Mouse (Mus musculus) c-Kit-positive CD71-positive TER-119-positive erythroid progenitor cells, embryonic 14.5 days (primary cell): ENCODE data around the gene Stk40.
A peak's percentile ranks its signal among the peaks of the same experiment; 100 is the strongest.
"Not testable (repeated sequence)": the region's sequence is repeated elsewhere in the genome, so short reads cannot be mapped to it uniquely, and the experiment has no call there.

Experiments
- DNase-seq: peaks from one replicate; pipeline ENCODE4 v3.0.0-alpha.2; 2013; ENCODE audit warnings: low spot score

Gene Stk40

GRCm38 (mm10) chr4:126155183-126155582 lies 51.4 kb downstream of the Stk40 start:
- DNase-seq: no peak

- DNase-seq: no peak
Measured at GRCm38 (mm10) chr4:126155869-126156268, 52.1 kb downstream of the Stk40 start.

DNA sequence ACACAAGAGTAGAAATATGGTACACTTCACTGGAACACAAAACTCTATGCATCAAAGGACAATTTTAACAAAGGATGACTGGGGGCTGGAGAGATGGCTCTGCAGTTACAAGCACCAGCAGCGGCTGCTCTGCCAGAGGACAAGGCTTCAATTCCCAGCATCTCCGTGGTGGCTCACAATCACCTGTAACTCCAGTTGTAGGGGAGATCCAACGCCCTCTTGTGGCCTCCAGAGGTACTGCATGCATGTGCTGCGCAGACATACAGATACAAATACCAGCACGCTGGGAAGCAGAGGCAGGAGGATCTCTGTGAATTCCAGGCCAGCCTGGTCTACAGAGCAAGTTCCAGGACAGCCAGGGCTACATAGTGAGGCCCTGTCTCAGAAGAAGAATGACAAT lies 52.9 kb downstream of the Stk40 start:
- DNase-seq: peak; percentile 37

DNA sequence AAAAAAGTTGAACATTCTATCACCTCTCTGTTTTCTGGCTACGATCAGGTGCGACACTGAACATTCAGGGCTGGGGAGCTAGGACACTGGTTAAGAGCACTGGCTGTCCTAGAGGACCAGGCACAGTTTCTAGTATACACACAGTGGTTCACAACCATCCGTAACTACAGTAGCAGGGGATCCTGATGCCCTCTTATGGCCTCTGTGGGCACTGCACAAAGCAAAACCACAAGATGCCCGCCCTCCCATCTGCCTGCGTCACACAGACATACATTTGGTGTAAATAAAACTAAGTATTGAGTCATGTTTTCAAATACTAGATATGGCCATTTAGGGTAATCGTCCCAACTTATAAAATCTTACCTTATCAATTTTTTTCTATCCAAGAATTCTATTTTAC lies 53.8 kb downstream of the Stk40 start:
- peak; percentile 25 for DNase-seq

GRCm38 (mm10) chr4:126159455-126159854 lies 55.7 kb downstream of the Stk40 start:
- no peak for DNase-seq

GRCm38 (mm10) chr4:126160981-126161380 lies 57.2 kb downstream of the Stk40 start:
- no peak for DNase-seq

DNA sequence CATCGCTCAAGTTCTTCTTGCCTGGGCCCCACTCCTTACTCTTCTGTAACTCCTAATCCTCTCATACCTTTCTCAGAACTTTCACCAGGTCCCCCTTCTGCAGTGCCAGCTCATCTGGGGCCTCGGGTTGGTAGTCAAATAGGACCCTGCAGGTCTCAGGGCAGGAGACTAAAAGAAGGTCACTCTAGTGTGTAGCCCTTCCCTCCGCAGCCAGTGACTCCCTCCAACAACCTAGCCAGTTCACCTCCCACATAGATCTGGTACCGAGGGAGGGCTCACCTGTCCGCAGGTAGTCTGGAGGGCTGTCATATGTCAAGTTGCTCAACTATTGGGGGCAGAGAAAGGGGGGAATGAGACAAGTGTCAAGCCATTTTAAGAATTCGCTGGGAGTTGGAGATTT lies 57.7 kb downstream of the Stk40 start:
- DNase-seq: no peak

GRCm38 (mm10) chr4:126161986-126162385 lies 58.2 kb downstream of the Stk40 start:
- DNase-seq: no peak

GRCm38 (mm10) chr4:126162544-126163066 lies 58.8 kb downstream of the Stk40 start:
- DNase-seq: peak; percentile 71

DNA sequence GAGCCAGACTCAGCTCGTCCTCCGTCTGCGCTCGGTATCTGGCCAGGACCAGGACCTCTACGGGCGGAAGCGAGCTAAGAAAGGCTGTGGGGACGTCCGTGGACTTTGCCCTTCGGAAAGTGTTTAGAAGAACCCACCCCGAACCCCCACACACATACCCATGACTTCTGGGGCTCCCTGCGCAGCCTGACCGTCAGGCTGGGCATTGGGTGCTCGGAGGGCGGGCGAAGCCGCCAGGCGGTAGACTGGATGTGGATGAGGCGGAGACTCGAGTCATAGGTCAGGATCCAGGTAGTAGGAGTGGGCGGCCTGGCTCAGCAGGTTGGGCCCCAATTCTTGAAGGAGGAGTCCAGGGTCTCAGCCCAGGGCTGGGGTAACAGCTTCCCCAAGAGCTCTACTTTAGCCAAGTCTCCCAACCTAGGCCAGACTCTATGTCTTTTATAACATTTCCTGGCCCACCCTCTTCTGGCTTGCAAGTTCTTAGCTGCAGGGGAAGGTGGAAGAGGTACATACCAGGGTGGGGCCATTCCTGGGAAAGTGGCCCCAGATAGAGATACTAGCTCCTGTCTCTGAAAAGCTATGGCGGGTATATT lies 59.4 kb downstream of the Stk40 start, which contains the start of gene Sh3d21:
Gene Sh3d21 (minus strand): TSS at position 425 of the 593 bp plus-strand sequence.
- peak; percentile 22 for DNase-seq

DNA sequence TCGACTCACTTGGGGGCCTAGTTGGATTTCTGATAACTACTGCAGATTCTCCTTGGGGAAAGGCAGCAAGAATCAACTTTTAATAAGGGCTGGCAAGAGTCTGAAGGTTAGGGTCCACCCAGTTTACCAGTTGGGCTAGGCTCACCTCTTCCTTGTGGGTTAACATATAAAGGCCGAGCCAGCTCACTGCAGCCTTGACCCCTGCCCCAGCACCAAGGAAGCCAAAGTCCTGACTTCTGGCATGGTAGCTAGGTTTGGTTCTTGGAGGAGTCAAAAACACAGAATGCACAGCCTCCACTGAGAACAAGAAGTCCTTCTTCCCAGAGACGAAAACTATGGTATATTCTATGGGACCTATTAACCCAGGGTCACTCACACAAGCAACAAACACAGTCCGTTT lies 59.9 kb downstream of the Stk40 start:
- no peak for DNase-seq

- not testable (repeated sequence) for DNase-seq
Measured at GRCm38 (mm10) chr4:126165092-126165491, 61.3 kb downstream of the Stk40 start.

DNA sequence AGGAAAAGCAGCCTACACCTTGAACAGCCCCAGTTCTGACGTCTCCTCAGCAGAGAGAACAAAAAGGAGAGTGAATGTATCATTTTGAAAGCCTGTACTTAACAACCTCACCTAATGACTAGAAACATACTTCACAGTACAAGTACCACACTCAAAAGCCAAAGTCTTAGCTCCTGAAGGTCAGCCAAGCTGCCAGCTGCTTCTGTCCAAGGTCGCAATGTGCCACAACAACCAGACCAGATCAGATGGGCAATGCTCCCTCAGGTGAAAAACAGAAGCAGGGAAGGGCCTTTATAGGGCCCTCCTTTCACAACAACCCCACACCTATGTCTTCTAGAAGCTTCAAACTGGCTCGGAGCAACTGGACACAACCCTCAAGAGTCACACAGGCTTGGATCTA lies 62.3 kb downstream of the Stk40 start:
- no peak for DNase-seq

GRCm38 (mm10) chr4:126168851-126169250 lies 65.1 kb downstream of the Stk40 start:
- no peak for DNase-seq

DNA sequence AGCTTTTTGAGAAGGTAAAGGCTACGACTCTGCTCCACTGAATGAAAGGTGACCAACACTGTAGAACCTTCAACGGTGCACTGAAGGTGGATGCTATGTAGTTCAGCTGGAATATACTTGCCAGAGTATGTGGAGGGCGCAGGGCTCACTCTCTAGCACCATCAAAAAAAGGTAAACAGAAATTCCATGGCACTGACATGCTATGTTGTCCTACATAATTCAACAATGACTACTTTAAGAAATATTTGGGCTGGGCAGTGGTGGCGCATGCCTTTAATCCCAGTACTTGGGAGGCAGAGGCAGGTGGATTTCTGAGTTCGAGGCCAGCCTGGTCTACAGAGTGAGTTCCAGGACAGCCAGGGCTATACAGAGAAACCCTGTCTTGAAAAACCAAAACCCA lies 67.0 kb downstream of the Stk40 start:
- not testable (repeated sequence) for DNase-seq

GRCm38 (mm10) chr4:126173800-126174199 lies 70.0 kb downstream of the Stk40 start:
- DNase-seq: no peak

- not testable (repeated sequence) for DNase-seq
Measured at GRCm38 (mm10) chr4:126175980-126176379, 72.2 kb downstream of the Stk40 start.

GRCm38 (mm10) chr4:126181170-126181957 lies 77.6 kb downstream of the Stk40 start:
- DNase-seq: no peak

- no peak for DNase-seq
Measured at GRCm38 (mm10) chr4:126183034-126183433, 79.3 kb downstream of the Stk40 start.

DNA sequence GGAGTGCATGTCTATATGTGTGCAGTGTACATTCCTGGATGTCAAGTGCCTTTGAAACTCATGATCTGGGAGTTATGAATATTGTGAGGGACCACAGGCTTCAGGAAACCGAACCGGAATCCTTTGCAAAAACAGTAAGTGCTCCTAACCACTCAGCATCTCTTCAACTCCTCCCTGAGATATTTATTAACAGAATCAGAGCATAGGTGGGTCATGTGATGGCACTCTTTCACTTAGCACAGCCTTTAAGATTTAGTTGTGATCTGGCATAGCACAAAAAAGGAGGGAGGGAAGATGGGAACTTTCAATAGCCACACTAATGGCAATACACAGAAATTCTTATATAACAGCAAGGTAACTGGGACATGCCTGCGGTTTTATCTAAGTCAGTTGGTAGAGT lies 83.3 kb downstream of the Stk40 start:
- DNase-seq: no peak
